Mouse (Mus musculus) spleen, adult 2 months (tissue): ENCODE results near the gene Sgcd. TPM values are rescaled to one million over a fixed set of nuclear protein-coding genes. Genes with fewer than 3 reads are reported as not detected.

Source experiments
- DNase-seq, 2 experiments: peaks; one replicate each; pipeline versions ENCODE4 v3.0.0 to v3.0.0-alpha.2; 2012 to 2021; ENCODE audit warnings: low spot score in 2 of 2, low read depth in 1 of 2
- H3K27ac ChIP-seq: fragments of 200-500 bp; 2 replicates; pipeline ENCODE4 v1.5.1; 2012; ENCODE audit warnings: low read length, inconsistent platforms; ENCODE audit not compliant: insufficient read depth
- H3K27me3 ChIP-seq: fragments of 200-500 bp; 2 replicates; pipeline ENCODE4 v1.6.1; 2012; ENCODE audit warnings: mild to moderate bottlenecking, moderate library complexity, low read length, inconsistent platforms; ENCODE audit not compliant: control insufficient read depth, insufficient read depth
- H3K36me3 ChIP-seq: fragments of 200-500 bp; 2 replicates; pipeline ENCODE4 v1.6.1; 2012; ENCODE audit warnings: mild to moderate bottlenecking, low read length, inconsistent platforms; ENCODE audit not compliant: control insufficient read depth, insufficient read depth
- H3K4me1 ChIP-seq: fragments of 200-500 bp; 2 replicates; pipeline ENCODE4 v1.6.1; 2011; ENCODE audit warnings: inconsistent platforms; ENCODE audit not compliant: control insufficient read depth, insufficient read depth, insufficient read length
- H3K4me3 ChIP-seq: fragments of 200-500 bp; 2 replicates; pipeline ENCODE4 v1.5.1; 2011; ENCODE audit warnings: mild to moderate bottlenecking, inconsistent platforms; ENCODE audit not compliant: insufficient read depth, insufficient read length; ENCODE audit errors: extremely low read depth
- CTCF ChIP-seq: fragments of 200-500 bp; IDR thresholded peaks from 2 replicates; pipeline ENCODE4 v1.5.1; 2011; ENCODE audit warnings: mild to moderate bottlenecking, inconsistent platforms; ENCODE audit not compliant: insufficient read depth, insufficient read length, insufficient replicate concordance; ENCODE audit errors: extremely low read depth
- POLR2A ChIP-seq: fragments of 200-500 bp; IDR thresholded peaks from 2 replicates; pipeline ENCODE4 v1.6.1; 2011; ENCODE audit warnings: low read depth, low read length, inconsistent platforms
- WGBS: fragments of 180-500 bp; shearing (Covaris S2); methylation state at CpG from one replicate; pipeline ENCODE4 v1.1.7; 2018; 5-methylcytosine and 5-hydroxymethylcytosine counted together
- polyA plus RNA-seq: library from polyadenylated mRNA; depleted of rRNA; stranded (reverse); fragments of >200 nt; gene quantifications from 2 replicates; pipeline ENCODE4 v1.2.3, GENCODE M21; 2012

Sgcd gene
- polyA plus RNA-seq, 1 experiment = 0.07 TPM

DNA sequence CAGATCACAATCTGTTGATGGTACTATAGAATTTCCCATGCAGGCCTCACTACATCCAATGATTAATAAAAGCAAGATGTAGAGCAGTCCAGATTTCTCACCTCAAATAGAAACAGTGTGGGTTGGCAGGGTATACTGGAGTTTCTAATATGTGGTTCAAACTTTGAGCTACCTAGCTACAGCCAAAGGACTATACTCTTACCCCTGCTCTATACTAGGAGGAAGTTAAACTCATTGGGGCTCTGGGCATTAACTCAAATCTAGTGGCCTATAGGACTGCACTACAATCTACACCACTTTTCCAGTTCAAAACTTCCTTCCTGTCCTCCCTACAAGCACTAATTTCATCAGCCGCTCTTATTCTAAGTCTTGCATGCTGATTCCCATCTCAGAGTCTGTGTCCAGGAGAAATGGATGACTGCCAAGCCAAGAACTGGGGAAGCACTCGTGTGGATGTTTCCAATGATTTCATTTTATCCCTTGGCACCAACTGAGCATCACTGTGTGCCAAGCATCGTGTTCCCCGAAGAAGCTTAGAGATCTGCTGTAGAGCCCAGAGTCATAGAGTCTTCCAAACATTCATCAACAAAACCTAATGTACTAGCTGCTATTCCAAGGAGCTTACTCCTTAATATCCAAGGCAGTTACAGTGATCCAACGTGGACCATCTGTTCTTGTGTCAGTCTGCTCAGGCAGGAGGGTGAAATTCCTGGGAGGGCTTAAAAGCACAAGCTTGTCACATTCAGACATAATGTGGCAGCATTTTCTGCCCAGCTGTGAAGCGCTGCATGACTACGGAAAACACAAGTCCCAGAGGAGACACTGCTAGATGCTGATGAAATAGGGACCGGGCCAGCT, 283.6 kb downstream of the Sgcd start:
- no peak for DNase-seq
- no peaks in the 10 kb centered on the region for H3K36me3 ChIP-seq
- no peak for TF ChIP-seq POLR2A

DNA sequence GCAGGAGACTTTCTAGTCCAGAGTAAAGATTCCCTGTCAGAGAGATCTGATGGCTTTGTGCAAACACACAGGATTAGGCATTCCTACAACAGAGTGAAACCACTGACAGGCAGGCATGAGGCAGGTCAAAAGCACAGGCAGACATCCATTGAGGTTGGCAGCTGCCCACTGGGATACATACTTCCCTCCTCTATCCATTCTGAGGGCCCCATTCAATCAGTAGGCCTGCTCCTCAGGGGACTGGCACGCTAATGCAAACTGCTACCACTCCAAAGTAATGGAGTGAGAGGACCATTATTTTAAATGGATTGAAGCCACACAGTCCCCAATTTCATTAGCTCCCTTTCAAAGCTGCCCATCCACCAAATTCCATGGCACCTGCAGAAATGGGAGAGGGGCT, 293.2 kb downstream of the Sgcd start:
- no peaks in the 10 kb centered on the region for H3K27me3 ChIP-seq
- DNase-seq = no peak
- H3K27ac ChIP-seq = no peak overlapping the region
- no peaks in the 10 kb centered on the region for H3K4me1 ChIP-seq
- WGBS = 71% methylated on average over 1 of the region's 1 CpGs
- H3K36me3 ChIP-seq = no peaks in the 10 kb centered on the region
- H3K4me3 ChIP-seq = no peak overlapping the region
- no peak for TF ChIP-seq CTCF
- no peak for TF ChIP-seq POLR2A

More for the DNA sequence above, 283.6 kb downstream of the Sgcd start:
- WGBS = 84% methylated on average over 8 of the region's 8 CpGs
- no peaks in the 10 kb centered on the region for H3K27me3 ChIP-seq
- H3K4me3 ChIP-seq = no peak overlapping the region
- H3K27ac ChIP-seq = no peak overlapping the region
- no peaks in the 10 kb centered on the region for H3K4me1 ChIP-seq

DNA sequence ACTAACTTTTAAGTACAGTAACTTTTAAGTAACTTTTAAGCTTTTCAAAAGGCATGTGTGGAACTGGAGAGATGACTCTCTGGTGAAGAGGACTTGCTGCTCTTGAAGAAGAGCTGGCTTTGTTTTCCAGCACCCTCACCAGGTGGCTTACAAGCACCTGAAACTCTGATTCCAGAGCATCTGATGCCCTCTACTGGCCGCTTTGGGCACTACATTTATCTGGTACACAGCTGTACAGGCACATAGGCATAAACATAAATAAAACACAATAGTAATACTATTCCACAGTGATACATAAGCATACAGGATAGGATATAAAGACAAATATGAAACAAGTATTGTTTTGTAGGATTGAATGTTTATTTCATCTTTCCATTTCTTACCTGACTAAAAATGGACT, 330.6 kb downstream of the Sgcd start:
- TF ChIP-seq CTCF (no peak), POLR2A (no peak)
- H3K4me3 ChIP-seq = no peak overlapping the region
- WGBS = 0% methylated on average over 1 of the region's 1 CpGs
- no peaks in the 10 kb centered on the region for H3K36me3 ChIP-seq
- no peaks in the 10 kb centered on the region for H3K27me3 ChIP-seq
- H3K27ac ChIP-seq = no peak overlapping the region
- no peaks in the 10 kb centered on the region for H3K4me1 ChIP-seq
- DNase-seq = peak in 1 of 2 experiments; percentile 4

DNA sequence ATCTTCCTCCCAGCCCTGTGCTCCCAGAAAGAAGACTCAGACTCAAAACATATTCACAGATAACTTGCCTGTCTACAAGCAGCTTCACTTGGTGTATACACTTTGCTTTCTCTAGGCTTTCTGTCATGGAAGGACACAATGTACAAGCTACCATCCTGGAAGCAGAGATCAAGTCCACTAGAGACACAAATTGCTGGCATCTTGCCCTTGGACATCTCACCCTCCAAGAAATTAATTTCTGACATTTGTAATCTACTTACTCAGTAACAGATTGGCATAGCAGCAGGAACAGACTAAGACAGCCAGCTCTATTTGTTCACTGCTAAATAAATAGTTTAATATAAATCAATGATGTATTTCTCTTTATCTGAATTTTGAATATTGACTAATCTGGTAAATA, 342.9 kb downstream of the Sgcd start:
- H3K4me3 ChIP-seq = no peak overlapping the region
- H3K27ac ChIP-seq = no peak overlapping the region
- no peak for DNase-seq
- H3K27me3 ChIP-seq = no peaks in the 10 kb centered on the region
- H3K4me1 ChIP-seq = no peaks in the 10 kb centered on the region
- no peak for TF ChIP-seq CTCF
- no peak for TF ChIP-seq POLR2A
- no peaks in the 10 kb centered on the region for H3K36me3 ChIP-seq

DNA sequence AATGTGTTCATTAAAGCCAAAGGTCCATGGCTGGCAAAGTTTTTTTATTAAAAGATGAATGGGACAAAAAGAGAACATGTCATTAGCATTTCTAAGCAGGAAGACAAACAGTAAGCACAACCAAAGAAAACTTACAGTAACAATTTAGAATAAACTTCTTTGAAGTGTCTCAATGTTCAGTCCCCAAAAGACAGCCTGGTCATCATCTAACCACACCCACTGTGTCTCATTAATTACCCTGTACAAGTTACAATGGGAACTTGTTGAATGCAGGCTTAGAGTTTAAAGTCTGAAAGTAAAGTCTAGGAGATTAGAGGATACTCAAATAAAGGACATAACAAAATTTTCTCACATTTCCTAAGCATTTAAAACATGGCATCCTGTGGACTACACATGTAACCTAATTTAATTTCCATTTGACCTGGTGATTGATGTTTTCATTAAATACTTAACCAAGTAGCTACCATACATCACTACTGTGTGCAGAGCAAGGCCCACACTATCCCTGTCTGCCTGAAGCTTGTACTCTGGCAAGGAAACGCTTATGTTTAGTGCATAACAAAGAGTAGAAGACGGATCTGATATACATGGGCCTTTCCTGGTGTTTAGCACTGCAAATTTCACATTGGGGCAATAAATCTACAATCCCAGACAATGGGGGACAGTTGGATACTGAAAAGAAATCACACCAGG, 347.1 kb downstream of the Sgcd start:
- no peak for DNase-seq
- H3K27ac ChIP-seq = no peak overlapping the region
- 75% methylated on average over 2 of the region's 2 CpGs for WGBS
- H3K27me3 ChIP-seq = no peaks in the 10 kb centered on the region
- no peaks in the 10 kb centered on the region for H3K36me3 ChIP-seq
- TF ChIP-seq CTCF = no peak
- TF ChIP-seq POLR2A = no peak
- no peak overlapping the region for H3K4me3 ChIP-seq
- no peaks in the 10 kb centered on the region for H3K4me1 ChIP-seq

DNA sequence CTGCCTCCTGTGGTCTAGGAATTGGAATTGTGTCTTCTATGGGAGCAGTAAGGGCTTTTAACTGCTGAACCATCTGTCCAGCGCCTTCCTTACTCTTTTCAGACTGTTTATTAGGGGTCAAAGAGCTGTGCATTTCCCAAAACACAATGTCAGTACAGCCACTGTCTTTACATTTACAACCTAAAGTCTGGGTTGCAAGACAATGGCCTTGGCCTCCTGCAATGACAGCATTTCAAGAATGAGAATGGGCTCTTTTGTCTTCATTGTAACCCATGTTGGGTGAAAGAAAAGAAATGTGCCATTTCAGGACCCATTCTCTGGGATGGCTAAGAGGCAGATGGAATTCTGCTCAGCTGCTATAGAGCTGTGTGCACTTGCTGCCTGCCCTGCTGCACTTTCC, 348.2 kb downstream of the Sgcd start:
- H3K36me3 ChIP-seq = no peaks in the 10 kb centered on the region
- no peak for DNase-seq
- no peak for TF ChIP-seq POLR2A
- TF ChIP-seq CTCF = no peak
- no peak overlapping the region for H3K4me3 ChIP-seq
- WGBS = 43% methylated on average over 1 of the region's 1 CpGs
- no peaks in the 10 kb centered on the region for H3K27me3 ChIP-seq
- H3K27ac ChIP-seq = no peak overlapping the region
- no peaks in the 10 kb centered on the region for H3K4me1 ChIP-seq

DNA sequence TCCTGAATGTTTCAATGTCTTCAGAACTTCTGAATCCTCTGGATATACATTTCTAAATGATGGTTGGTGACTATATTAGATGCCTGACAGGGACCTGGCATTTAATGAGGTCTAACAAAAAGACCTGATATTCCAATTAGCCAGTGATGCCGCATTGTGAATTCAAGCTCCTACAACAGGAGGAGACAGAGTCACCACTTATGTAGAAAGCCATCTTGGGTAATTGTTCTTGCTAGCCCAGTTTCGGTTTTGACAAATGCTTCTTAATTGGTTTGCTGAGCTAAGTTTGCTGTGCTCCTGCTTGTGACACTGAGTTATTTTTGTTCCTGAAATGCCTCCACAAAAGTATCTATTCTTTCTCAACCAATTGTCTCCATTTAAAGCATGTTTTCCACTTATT, 358.6 kb downstream of the Sgcd start:
- no peak for TF ChIP-seq CTCF
- TF ChIP-seq POLR2A = no peak
- Histone ChIP-seq H3K36me3 (no peaks in the 10 kb centered on the region), H3K4me3 (no peak overlapping the region), H3K27me3 (no peaks in the 10 kb centered on the region), H3K4me1 (no peaks in the 10 kb centered on the region), H3K27ac (no peak overlapping the region)
- DNase-seq = no peak
- WGBS = 80% methylated on average over 2 of the region's 2 CpGs
